31 mouse cellular contexts compared by ENCODE assay signal in the genomic region with DNA sequence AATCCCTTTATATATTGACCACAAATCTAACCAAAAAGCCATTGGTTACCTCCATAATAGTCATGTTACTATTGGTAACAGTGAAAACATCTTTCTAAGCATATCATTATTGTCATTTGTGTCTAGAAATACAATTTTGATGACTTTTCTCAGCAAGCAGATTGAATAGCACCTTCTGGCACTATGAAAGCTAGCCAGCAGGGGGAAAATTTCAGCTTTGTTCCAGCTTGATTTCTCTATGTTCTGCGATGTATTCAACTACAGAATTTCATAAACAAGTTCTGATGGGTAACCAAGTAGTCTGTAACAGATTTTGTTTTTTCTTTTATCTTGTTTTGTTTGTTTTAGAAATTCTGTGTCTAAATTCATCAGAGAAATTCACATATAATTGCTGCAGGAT.
A peak's percentile ranks its signal among the peaks of the same experiment; 100 is the strongest.
DNase-seq lines count a peak whose midpoint lies in the region; ATAC-seq and TF ChIP-seq lines count a peak whose summit lies in the region.
"Had no signal": no experiment of that assay in that cellular context is flagged by ENCODE, and none has a peak within 500 bp of the region (broad histone marks: within the 10 kb centered on the region; RNA-seq: fewer than 3 reads in every experiment).

No protein-coding gene starts in this region.

- peak; percentile 52; the same call in 1 of the 2 replicates for ATAC-seq in frontal cortex, adult (ENCODE audit: low TSS enrichment)
- no peak for ATAC-seq in Patski
- ATAC-seq in liver, postnatal 0 days, result no peak
- no peak for ATAC-seq in kidney, embryonic 16.5 days (ENCODE audit: low FRiP score, low TSS enrichment)
- ATAC-seq: forebrain, embryonic 15.5 days; hindbrain, postnatal 0 days; intestine, embryonic 15.5 days had no signal

- H3K27ac ChIP-seq in layer of hippocampus, adult 2 months, result peak overlapping the region; percentile 72
- H3K27ac ChIP-seq in liver, postnatal 0 days (ENCODE audit: low read depth), result no peak overlapping the region
- H3K27ac ChIP-seq in kidney, embryonic 16.5 days (ENCODE audit: low read length), result no peak overlapping the region
- H3K27ac ChIP-seq: embryonic facial prominence, embryonic 12.5 days; forebrain, embryonic 15.5 days; heart, embryonic 13.5 days; hindbrain, embryonic 12.5 days; hindbrain, postnatal 0 days; intestine, embryonic 15.5 days; kidney, postnatal 0 days; limb, embryonic 10.5 days; limb, embryonic 15.5 days; liver, embryonic 13.5 days; stomach, postnatal 0 days had no signal

- TF ChIP-seq EP300 in liver, postnatal 0 days (IDR thresholded peaks at IDR 0.05; ENCODE audit: low read depth), result no peak

- H3K4me3 ChIP-seq in layer of hippocampus, adult 2 months, result no peak overlapping the region
- no peak overlapping the region for H3K4me3 ChIP-seq in liver, postnatal 0 days (ENCODE audit: low read depth, low read length)
- no peak overlapping the region for H3K4me3 ChIP-seq in kidney, embryonic 16.5 days (ENCODE audit: low read length)
- H3K4me3 ChIP-seq: embryonic facial prominence, embryonic 12.5 days; forebrain, embryonic 15.5 days; heart, embryonic 13.5 days; hindbrain, embryonic 12.5 days; intestine, embryonic 15.5 days; limb, embryonic 10.5 days; limb, embryonic 15.5 days; liver, embryonic 13.5 days had no signal

- H3K4me1 ChIP-seq in liver, postnatal 0 days (ENCODE audit: insufficient read depth), result no peaks in the 10 kb centered on the region
- no peaks in the 10 kb centered on the region for H3K4me1 ChIP-seq in kidney, embryonic 16.5 days (ENCODE audit: insufficient read depth, low read length)
- H3K4me1 ChIP-seq: embryonic facial prominence, embryonic 12.5 days; forebrain, embryonic 15.5 days; heart, embryonic 13.5 days; hindbrain, embryonic 12.5 days; intestine, embryonic 15.5 days; limb, embryonic 10.5 days; limb, embryonic 15.5 days; liver, embryonic 13.5 days had no signal

- no peak overlapping the region for H3K4me2 ChIP-seq in liver, postnatal 0 days (ENCODE audit: low read depth, low read length)
- H3K4me2 ChIP-seq in kidney, embryonic 16.5 days (replicated peaks; ENCODE audit: low read depth, low read length), result no peak overlapping the region
- H3K4me2 ChIP-seq: embryonic facial prominence, embryonic 12.5 days; forebrain, embryonic 15.5 days; heart, embryonic 13.5 days; hindbrain, embryonic 12.5 days; intestine, embryonic 15.5 days; limb, embryonic 15.5 days; liver, embryonic 13.5 days; lung, embryonic 14.5 days had no signal

- no peaks in the 10 kb centered on the region for H3K9me3 ChIP-seq in liver, postnatal 0 days (ENCODE audit: low read length)
- H3K9me3 ChIP-seq in kidney, embryonic 16.5 days (ENCODE audit: low read length), result no peaks in the 10 kb centered on the region
- H3K9me3 ChIP-seq: embryonic facial prominence, embryonic 12.5 days; forebrain, embryonic 15.5 days; heart, embryonic 13.5 days; hindbrain, embryonic 12.5 days; intestine, embryonic 15.5 days; limb, embryonic 10.5 days; limb, embryonic 15.5 days; liver, embryonic 13.5 days had no signal

- no peaks in the 10 kb centered on the region for H3K36me3 ChIP-seq in liver, postnatal 0 days (replicated peaks; ENCODE audit: insufficient read depth, low read length)
- no peaks in the 10 kb centered on the region for H3K36me3 ChIP-seq in kidney, embryonic 16.5 days (ENCODE audit: insufficient read depth, low read length)
- H3K36me3 ChIP-seq: embryonic facial prominence, embryonic 12.5 days; forebrain, embryonic 15.5 days; heart, embryonic 13.5 days; hindbrain, embryonic 12.5 days; intestine, embryonic 15.5 days; limb, embryonic 10.5 days; limb, embryonic 15.5 days; liver, embryonic 13.5 days had no signal

- 73% methylated on average over 1 of the region's 1 CpGs for WGBS in liver, postnatal 0 days (ENCODE audit: insufficient replicate concordance)
- 92% methylated on average over 1 of the region's 1 CpGs for WGBS in kidney, embryonic 16.5 days

- POLR2A ChIA-PET in Patski (lab: Charles Lee), result no interaction called here

- H3K27me3 ChIP-seq in Patski, result no peaks in the 10 kb centered on the region
- no peaks in the 10 kb centered on the region for H3K27me3 ChIP-seq in liver, postnatal 0 days (ENCODE audit: insufficient read depth, low read length)
- no peaks in the 10 kb centered on the region for H3K27me3 ChIP-seq in kidney, embryonic 16.5 days (ENCODE audit: insufficient read depth, low read length)
- H3K27me3 ChIP-seq: embryonic facial prominence, embryonic 12.5 days; forebrain, embryonic 15.5 days; heart, embryonic 13.5 days; hindbrain, embryonic 12.5 days; intestine, embryonic 15.5 days; limb, embryonic 15.5 days; liver, embryonic 13.5 days had no signal

- DNase-seq in frontal cortex, postnatal 10 days (ENCODE audit: low spot score in 2 of 2), result no peak
- no peak for DNase-seq in Patski (ENCODE audit: low read depth, low spot score)
- peak; percentile 42 to 51 for DNase-seq in layer of hippocampus, adult 2 months (ENCODE audit: low spot score in 2 of 2)
- peak; percentile 16 to 78 for DNase-seq in layer of hippocampus, postnatal 14 days (ENCODE audit: low spot score in 2 of 2)
- DNase-seq in urinary bladder, postnatal 14 days (ENCODE audit: low spot score), result no peak
- no peak for DNase-seq in liver, postnatal 0 days
- DNase-seq: adrenal gland, postnatal 25 days; cerebellum, adult 9-10 months; cerebellum, postnatal 36 days; embryo, embryonic 11 days; gastrocnemius, postnatal 10 days; heart, postnatal 14 days; kidney, adult 2 months; kidney, postnatal 4 days; liver, embryonic 13.5 days; lung, embryonic 14.5 days; lung, postnatal 14 days; midbrain, embryonic 14.5 days; thymus, postnatal 4 days had no signal

- TF ChIP-seq CTCF in Patski (IDR thresholded peaks at IDR 0.05), result peak; percentile 9
- TF ChIP-seq CTCF in layer of hippocampus, adult 2 months (conservative IDR thresholded peaks at IDR 0.05), result peak; percentile 69
- TF ChIP-seq CTCF in liver, postnatal 0 days (IDR thresholded peaks at IDR 0.05; ENCODE audit: low read depth), result no peak

- in situ Hi-C loops in Patski (cut with MboI; ENCODE audit: low pct_unique_long_range_greater_than_20kb), result no loop called here

- H3K9ac ChIP-seq in liver, postnatal 0 days (replicated peaks), result no peak overlapping the region
- no peak overlapping the region for H3K9ac ChIP-seq in kidney, embryonic 16.5 days (replicated peaks; ENCODE audit: low read length)
- H3K9ac ChIP-seq: embryonic facial prominence, embryonic 12.5 days; forebrain, embryonic 15.5 days; heart, embryonic 13.5 days; hindbrain, embryonic 12.5 days; intestine, embryonic 15.5 days; limb, embryonic 15.5 days; liver, embryonic 13.5 days; lung, embryonic 14.5 days had no signal

- CTCF ChIA-PET in Patski (lab: Charles Lee), result interaction anchor here (2.6 kb wide), 1 partner anchor 34 kb away, joined by 11 read pairs; no protein-coding TSS in a partner anchor

Comparison
In these comparisons a context has a peak if more than half of its experiments do, and no peak if none do; other contexts are left out.
1. DNase-seq: peak in layer of hippocampus, adult 2 months (2 of 2) and layer of hippocampus, postnatal 14 days (2 of 2); none in frontal cortex, postnatal 10 days (0 of 2), Patski (single experiment), urinary bladder, postnatal 14 days (single experiment) and liver, postnatal 0 days (single experiment).